31 mouse cellular contexts compared by ENCODE assay signal in genomic region chr4:148966132-148966531, GRCm38 (mm10).
DNase-seq lines count a peak whose midpoint lies in the region; ATAC-seq and TF ChIP-seq lines count a peak whose summit lies in the region.
"Had no signal": no experiment of that assay in that cellular context is flagged by ENCODE, and none has a peak within 500 bp of the region (broad histone marks: within the 10 kb centered on the region; RNA-seq: fewer than 3 reads in every experiment).

No protein-coding gene starts in this region.

- H3K9ac ChIP-seq in lung, postnatal 0 days (replicated peaks; ENCODE audit: low read depth), result no peak overlapping the region
- H3K9ac ChIP-seq: forebrain, embryonic 12.5 days; forebrain, postnatal 0 days; hindbrain, embryonic 15.5 days; kidney, embryonic 15.5 days; liver, embryonic 12.5 days; liver, postnatal 0 days; midbrain, embryonic 13.5 days; neural tube, embryonic 15.5 days had no signal

- H3K4me1 ChIP-seq in lung, postnatal 0 days (ENCODE audit: insufficient read depth, low read depth, low read length), result no peaks in the 10 kb centered on the region
- H3K4me1 ChIP-seq: megakaryocyte, embryonic 14.5 days had no signal

- no peak overlapping the region for H3K4me3 ChIP-seq in lung, postnatal 0 days (ENCODE audit: low read depth, low read length)
- H3K4me3 ChIP-seq: erythroblast, embryonic 14.5 days; forebrain, embryonic 12.5 days; gastrocnemius, adult 2 months; heart, adult 2 months; hindbrain, embryonic 15.5 days; kidney, embryonic 15.5 days; liver, embryonic 12.5 days; megakaryocyte, embryonic 14.5 days; midbrain, embryonic 13.5 days; neural tube, embryonic 15.5 days had no signal

- H3K4me2 ChIP-seq in lung, postnatal 0 days (replicated peaks; ENCODE audit: low read depth, low read length), result no peak overlapping the region
- H3K4me2 ChIP-seq: forebrain, embryonic 12.5 days; hindbrain, embryonic 15.5 days; kidney, embryonic 15.5 days; liver, embryonic 12.5 days; midbrain, embryonic 13.5 days; neural tube, embryonic 15.5 days had no signal

- no peaks in the 10 kb centered on the region for H3K9me3 ChIP-seq in lung, postnatal 0 days (ENCODE audit: low read length)
- H3K9me3 ChIP-seq: forebrain, embryonic 12.5 days; G1E; hindbrain, embryonic 15.5 days; kidney, embryonic 15.5 days; liver, embryonic 12.5 days; megakaryocyte, embryonic 14.5 days; midbrain, embryonic 13.5 days; neural tube, embryonic 15.5 days had no signal

- no peak for TF ChIP-seq EP300 in lung, postnatal 0 days (IDR thresholded peaks at IDR 0.05)

- 93% methylated on average over 5 of the region's 5 CpGs for WGBS in lung, postnatal 0 days

- no peak for TF ChIP-seq CTCF in lung, postnatal 0 days (IDR thresholded peaks at IDR 0.05)

- no peak overlapping the region for H3K27ac ChIP-seq in lung, postnatal 0 days (ENCODE audit: low read length)
- H3K27ac ChIP-seq: forebrain, embryonic 12.5 days; gastrocnemius, adult 2 months; heart, adult 2 months; hindbrain, embryonic 15.5 days; liver, embryonic 12.5 days; midbrain, embryonic 13.5 days had no signal

- no peaks in the 10 kb centered on the region for H3K27me3 ChIP-seq in lung, postnatal 0 days (replicated peaks; ENCODE audit: insufficient read depth, low read length)
- H3K27me3 ChIP-seq: forebrain, embryonic 12.5 days; hindbrain, embryonic 15.5 days; kidney, embryonic 15.5 days; liver, embryonic 12.5 days; megakaryocyte, embryonic 14.5 days; midbrain, embryonic 13.5 days; neural tube, embryonic 15.5 days; Patski had no signal

- peak; percentile 36 to 50 for DNase-seq in frontal cortex, postnatal 36 days (ENCODE audit: low spot score in 2 of 2)
- DNase-seq in frontal cortex, postnatal 14 days (ENCODE audit: low spot score in 2 of 2), result no peak
- DNase-seq in layer of hippocampus, adult 9-11 months, result peak; percentile 40
- DNase-seq in layer of hippocampus, postnatal 14 days (ENCODE audit: low spot score in 2 of 2), result no peak
- DNase-seq in right cerebral cortex, adult 2 months (ENCODE audit: low spot score in 2 of 2), result peak; percentile 58 to 72
- DNase-seq in right cerebral cortex, postnatal 10 days (ENCODE audit: low spot score in 2 of 2), result no peak
- peak; percentile 57 to 61 for DNase-seq in right cerebral cortex, postnatal 36 days (ENCODE audit: low spot score in 2 of 2)
- DNase-seq in lung, postnatal 0 days (ENCODE audit: low spot score), result no peak
- DNase-seq: adrenal gland, postnatal 14 days; cerebellum, adult 11-12 months; forebrain, postnatal 0 days; gastrocnemius, adult 2 months; heart, adult 2 months; heart, postnatal 36 days; kidney, adult 18-20 months; liver, postnatal 0 days; lung, postnatal 4 days; retina, postnatal 1 day; spleen, adult 18-20 months; thymus, adult 18-20 months; thymus, postnatal 36 days had no signal

- ATAC-seq in lung, postnatal 0 days, result no peak
- ATAC-seq: forebrain, postnatal 0 days; liver, embryonic 12.5 days; liver, postnatal 0 days; midbrain, embryonic 13.5 days; Patski had no signal

- H3K36me3 ChIP-seq in lung, postnatal 0 days (ENCODE audit: insufficient read depth, low read length), result peaks cover 16% of the 10 kb centered on the region
- H3K36me3 ChIP-seq: hindbrain, embryonic 15.5 days had no signal

Comparison
In these comparisons a context has a peak if more than half of its experiments do, and no peak if none do; other contexts are left out.
1. DNase-seq: peak in frontal cortex, postnatal 36 days (2 of 2), layer of hippocampus, adult 9-11 months (single experiment), right cerebral cortex, adult 2 months (2 of 2) and right cerebral cortex, postnatal 36 days (2 of 2); none in frontal cortex, postnatal 14 days (0 of 2), layer of hippocampus, postnatal 14 days (0 of 2), right cerebral cortex, postnatal 10 days (0 of 2) and lung, postnatal 0 days (single experiment).